Mouse (Mus musculus) C2C12 (cell line): Measurements from ENCODE around the gene BC049715.

ENCODE experiments used
- CTCF ChIP-seq: IDR thresholded peaks from one replicate; pipeline ENCODE4 v1.5.1; 2011; ENCODE audit not compliant: control insufficient read depth, insufficient read depth, insufficient read length
- MYOG ChIP-seq: IDR thresholded peaks from one replicate; pipeline ENCODE4 v1.6.1; 2011; ENCODE audit not compliant: control insufficient read depth, insufficient read length; ENCODE audit errors: extremely low read depth

- TF ChIP-seq CTCF (no peak), MYOG (no peak)
These were observed 1.3 kb downstream of the BC049715 start for GRCm38 (mm10) chr6:136828681-136829080.
